Mouse (Mus musculus) heart, embryonic 11.5 days (tissue): ENCODE results near the gene Cryga. TPM values are rescaled to one million over a fixed set of nuclear protein-coding genes. Genes with fewer than 3 reads are reported as not detected.

Experiments
- ATAC-seq: fragments of 200-750 bp; cut with Nextera tagmentation; replicated peaks from 2 replicates; pipeline ENCODE4 v1.8.0; 2017; ENCODE audit warnings: moderate library complexity; ENCODE audit not compliant: insufficient number of reproducible peaks, low FRiP score, low TSS enrichment
- H3K27ac ChIP-seq: fragments of 300-500 bp; sonication (generic); 2 replicates; pipeline ENCODE4 v1.5.1; 2014; ENCODE audit warnings: mild to moderate bottlenecking, low read depth, low read length
- H3K27me3 ChIP-seq: fragments of 300-500 bp; sonication (generic); 2 replicates; pipeline ENCODE4 v1.6.1; 2014; ENCODE audit warnings: mild to moderate bottlenecking, low read length, mixed read lengths; ENCODE audit not compliant: control insufficient read depth, insufficient read depth
- H3K36me3 ChIP-seq: fragments of 300-500 bp; sonication (generic); 2 replicates; pipeline ENCODE4 v1.6.1; 2014; ENCODE audit warnings: mild to moderate bottlenecking, low read length, moderate library complexity, mixed read lengths; ENCODE audit not compliant: control insufficient read depth, insufficient read depth
- H3K4me1 ChIP-seq: fragments of 300-500 bp; sonication (generic); 2 replicates; pipeline ENCODE4 v1.6.1; 2014; ENCODE audit warnings: low read length; ENCODE audit not compliant: control insufficient read depth, insufficient read depth
- H3K4me2 ChIP-seq: fragments of 300-500 bp; sonication (generic); 2 replicates; pipeline ENCODE4 v1.6.1; 2014; ENCODE audit warnings: mild to moderate bottlenecking, moderate library complexity
- H3K4me3 ChIP-seq: fragments of 300-500 bp; sonication (generic); 2 replicates; pipeline ENCODE4 v1.5.1; 2014; ENCODE audit warnings: low read depth, low read length
- H3K9ac ChIP-seq: fragments of 300-500 bp; sonication (generic); 2 replicates; pipeline ENCODE4 v1.6.1; 2014; ENCODE audit warnings: mild to moderate bottlenecking, low read depth, low read length, moderate library complexity
- H3K9me3 ChIP-seq: fragments of 300-500 bp; sonication (generic); replicated peaks from 2 replicates; pipeline ENCODE4 v1.6.1; 2016; ENCODE audit warnings: low read length; ENCODE audit not compliant: control insufficient read depth
- WGBS: fragments of 180-500 bp; shearing (Covaris S2); extraction: QIAGEN DNeasy Blood & Tissue Kit; methylation state at CpG from one replicate; pipeline ENCODE4 v1.1.7; 2014; ENCODE audit not compliant: insufficient replicate concordance; 5-methylcytosine and 5-hydroxymethylcytosine counted together
- polyA plus RNA-seq: library from polyadenylated mRNA; unstranded; fragments of >200 nt; fragmentation: Nextera tagmentation; extraction: Ambion mirVana; gene quantifications from 2 replicates; pipeline ENCODE4 v1.2.1, GENCODE M21; 2014

Gene Cryga
- polyA plus RNA-seq, 1 experiment from 2014 or later = not detected

- ATAC-seq = no peak
- Histone ChIP-seq H3K9ac (no peak overlapping the region), H3K36me3 (no peaks in the 10 kb centered on the region), H3K4me3 (no peak overlapping the region), H3K27me3 (no peaks in the 10 kb centered on the region), H3K9me3 (no peaks in the 10 kb centered on the region), H3K27ac (no peak overlapping the region), H3K4me2 (no peak overlapping the region), H3K4me1 (no peaks in the 10 kb centered on the region)
- 70% methylated on average over 3 of the region's 3 CpGs for WGBS
Measured at GRCm38 (mm10) chr1:65129634-65130180, 26.5 kb upstream of the Cryga start.

DNA sequence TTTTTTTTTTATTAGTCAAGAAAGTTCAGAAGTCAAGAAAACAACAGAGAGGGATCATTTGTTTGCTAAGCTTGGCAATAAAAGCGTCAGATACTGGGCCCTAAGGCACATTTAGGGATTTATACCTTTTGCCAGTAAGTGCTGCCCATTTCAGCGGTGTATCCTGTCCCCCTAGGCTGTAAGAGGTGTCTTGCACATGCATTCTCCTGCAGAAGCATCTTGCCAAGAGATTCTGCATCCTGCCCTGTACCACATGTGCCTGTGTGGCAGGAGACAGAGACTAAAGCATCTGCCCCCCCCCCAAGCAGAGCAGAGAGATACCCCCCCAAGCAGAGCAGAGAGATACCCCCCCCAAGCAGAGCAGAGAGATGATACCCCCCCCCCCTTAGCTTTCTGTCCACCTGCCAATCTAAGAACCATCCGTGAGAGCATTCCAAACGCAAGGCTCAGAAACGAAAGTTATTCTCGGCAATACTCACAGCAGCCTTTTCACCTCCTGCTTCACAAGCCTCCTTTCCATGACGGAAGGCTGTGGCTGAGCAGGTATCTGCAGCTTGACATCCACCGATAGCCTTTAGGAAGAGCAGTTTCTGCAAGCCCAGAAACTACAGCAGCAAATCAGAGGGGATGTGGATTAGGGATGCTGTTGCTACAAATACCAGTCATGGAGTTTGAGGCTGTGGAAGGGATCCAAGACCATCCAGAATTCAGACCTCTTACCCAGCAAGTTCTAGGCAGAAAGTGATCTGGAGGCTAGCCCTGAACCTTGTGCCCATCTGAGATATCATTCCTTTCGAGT is 19.6 kb upstream of the Cryga start, which contains the start of gene D630023F18Rik:
Gene D630023F18Rik, minus strand, starts transcription at position 641 of the 799 bp plus-strand sequence.
- Histone ChIP-seq H3K27ac (no peak within 1 kb of the TSS), H3K27me3 (no peaks in the 10 kb centered on the region), H3K9ac (no peak within 1 kb of the TSS), H3K36me3 (no peaks in the 10 kb centered on the region), H3K4me1 (0 out of 2 replicates have a peak, but pooled peaks cover 2% of the 10 kb centered on the region), H3K4me2 (peak within 1 kb of the TSS; percentile 51), H3K9me3 (no peaks in the 10 kb centered on the region), H3K4me3 (peak within 1 kb of the TSS; percentile 35)
- WGBS = 22% methylated on average over 9 of the region's 9 CpGs
- no peak for ATAC-seq

DNA sequence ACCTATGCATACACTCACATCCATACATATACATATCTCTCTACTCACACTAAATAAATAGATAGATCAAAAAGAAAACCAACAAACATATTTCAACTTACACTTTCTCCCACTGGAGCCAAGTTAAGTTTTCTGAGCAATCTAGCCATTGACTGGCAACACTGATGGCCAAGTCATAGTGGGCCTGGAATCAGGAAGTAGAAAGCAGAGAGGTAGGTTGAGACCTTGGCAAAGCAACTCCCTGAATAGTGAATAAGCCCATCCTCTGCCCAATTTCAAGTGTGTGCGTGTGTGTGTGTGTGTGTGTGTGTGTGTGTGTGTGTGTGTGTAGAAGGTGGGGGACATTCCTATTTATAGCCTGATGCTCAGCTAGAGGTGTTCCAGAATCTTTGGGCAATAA is 16.3 kb upstream of the Cryga start, which contains the start of gene Gm28845:
Gene Gm28845, minus strand, starts transcription at position 121 of the 400 bp plus-strand sequence.
- no peak for ATAC-seq
- Histone ChIP-seq H3K9me3 (no peaks in the 10 kb centered on the region), H3K36me3 (no peaks in the 10 kb centered on the region), H3K4me3 (no peak within 1 kb of the TSS), H3K4me1 (0 out of 2 replicates have a peak, but pooled peaks cover 2% of the 10 kb centered on the region), H3K27ac (no peak within 1 kb of the TSS), H3K4me2 (no peak within 1 kb of the TSS), H3K9ac (no peak within 1 kb of the TSS), H3K27me3 (no peaks in the 10 kb centered on the region)
- WGBS = 87% methylated on average over 1 of the region's 1 CpGs

DNA sequence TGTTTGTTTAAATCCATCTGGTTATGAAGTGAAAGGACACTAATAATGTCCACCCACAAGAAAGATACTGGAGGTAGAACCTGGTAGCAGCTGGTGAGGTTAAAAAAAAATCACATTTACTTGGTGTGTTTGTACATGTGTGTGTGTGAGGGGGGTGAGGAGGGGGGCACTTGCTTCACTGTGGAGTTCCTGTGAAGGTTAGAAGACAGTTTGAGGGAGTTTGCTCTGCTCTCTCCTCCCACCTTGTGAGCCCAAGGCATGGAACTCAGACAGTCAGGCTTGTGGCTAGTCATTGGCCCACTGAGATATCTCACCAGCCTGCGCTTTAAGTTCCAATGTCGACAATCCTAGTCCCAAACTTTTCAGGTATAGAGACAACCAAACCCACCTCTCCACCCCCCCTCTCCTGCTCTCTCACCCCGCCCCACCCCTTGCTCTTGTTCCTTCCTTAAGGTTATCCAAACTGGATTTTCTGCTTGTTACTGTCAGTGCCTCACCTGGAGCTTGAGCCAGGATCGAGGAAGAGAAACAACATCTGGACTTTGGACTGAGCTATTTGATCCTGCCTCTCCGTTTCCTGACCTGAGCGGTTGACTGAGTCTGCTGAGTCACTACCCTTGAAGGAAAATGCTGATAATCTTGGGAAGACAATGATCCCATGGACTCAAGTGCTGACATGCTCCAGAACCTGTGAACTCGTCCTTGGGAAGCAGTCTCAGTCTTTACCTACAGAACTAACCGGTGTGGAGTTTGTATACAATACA is 15.2 kb upstream of the Cryga start:
- H3K9ac ChIP-seq = no peak overlapping the region
- ATAC-seq = no peak
- 61% methylated on average over 8 of the region's 8 CpGs for WGBS
- no peaks in the 10 kb centered on the region for H3K9me3 ChIP-seq
- H3K4me3 ChIP-seq = no peak overlapping the region
- no peak overlapping the region for H3K27ac ChIP-seq
- H3K4me2 ChIP-seq = no peak overlapping the region
- H3K27me3 ChIP-seq = no peaks in the 10 kb centered on the region
- H3K36me3 ChIP-seq = no peaks in the 10 kb centered on the region
- 0 out of 2 replicates have a peak, but pooled peaks cover 2% of the 10 kb centered on the region for H3K4me1 ChIP-seq

DNA sequence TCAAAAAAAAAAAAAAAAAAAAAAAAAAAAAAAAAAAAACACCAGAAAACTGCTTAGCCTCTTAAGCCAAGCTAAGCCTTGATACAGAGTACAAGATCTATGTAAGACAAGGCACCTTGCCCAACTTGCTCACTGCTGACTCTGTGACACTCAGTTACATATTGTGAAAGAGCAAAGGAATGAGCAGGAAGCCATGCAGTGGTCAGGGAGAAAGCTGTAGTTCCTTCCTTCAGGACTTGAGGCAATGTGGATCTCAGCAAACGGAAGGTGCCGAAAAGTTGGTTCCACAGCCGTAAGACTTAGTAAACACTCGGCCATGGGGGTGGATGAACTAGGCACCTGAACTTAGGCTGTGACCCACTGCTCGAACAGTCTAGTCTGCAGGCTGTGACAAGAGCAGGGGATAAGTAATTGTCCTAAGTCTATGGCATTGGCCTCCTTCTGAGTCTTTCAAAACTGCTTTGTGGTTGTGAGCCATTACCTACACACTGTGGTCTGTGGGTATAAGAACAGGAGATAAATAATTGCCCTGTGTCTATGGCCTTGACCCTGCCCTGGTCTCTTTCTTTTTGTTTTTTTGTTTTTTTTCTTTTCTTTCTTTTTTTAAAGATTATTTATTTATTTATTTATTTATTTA is 10.5 kb upstream of the Cryga start:
- WGBS = 88% methylated on average over 5 of the region's 5 CpGs
- no peaks in the 10 kb centered on the region for H3K36me3 ChIP-seq
- H3K27ac ChIP-seq = no peak overlapping the region
- no peak overlapping the region for H3K4me3 ChIP-seq
- H3K27me3 ChIP-seq = no peaks in the 10 kb centered on the region
- no peak overlapping the region for H3K4me2 ChIP-seq
- no peak for ATAC-seq
- H3K9ac ChIP-seq = no peak overlapping the region
- no peaks in the 10 kb centered on the region for H3K4me1 ChIP-seq
- no peaks in the 10 kb centered on the region for H3K9me3 ChIP-seq

DNA sequence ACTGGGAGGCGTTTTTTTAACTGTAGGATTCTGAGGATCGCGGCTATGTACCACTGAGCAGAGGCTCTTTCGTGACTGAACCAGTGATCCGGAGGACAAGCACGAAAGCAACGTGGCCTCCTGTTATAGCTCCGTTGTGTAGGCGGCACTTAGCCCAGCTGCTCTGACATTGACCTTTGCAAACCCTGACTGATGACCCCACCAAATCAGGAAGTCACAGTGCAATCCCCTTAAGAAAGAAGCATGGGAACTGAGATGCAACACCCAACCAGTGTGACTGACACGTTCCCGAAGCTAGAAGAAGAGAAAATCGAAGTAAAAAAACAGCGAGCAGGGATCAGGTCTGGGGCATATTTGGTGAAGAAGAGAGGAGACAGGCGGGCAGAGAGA is 9.6 kb upstream of the Cryga start:
- no peaks in the 10 kb centered on the region for H3K27me3 ChIP-seq
- H3K4me1 ChIP-seq = no peaks in the 10 kb centered on the region
- WGBS = 48% methylated on average over 14 of the region's 14 CpGs
- no peak overlapping the region for H3K27ac ChIP-seq
- 0 out of 2 replicates have a peak overlapping the region, but pooled peaks have one; percentile 22 for H3K9ac ChIP-seq
- H3K4me2 ChIP-seq = peak overlapping the region; percentile 55
- ATAC-seq = no peak
- no peak overlapping the region; the same call in 1 of the 2 replicates for H3K4me3 ChIP-seq
- H3K9me3 ChIP-seq = no peaks in the 10 kb centered on the region
- H3K36me3 ChIP-seq = no peaks in the 10 kb centered on the region

GRCm38 (mm10) chr1:65112031-65112806 is 9.0 kb upstream of the Cryga start:
- Histone ChIP-seq H3K27ac (no peak overlapping the region), H3K4me2 (peak overlapping the region; percentile 55), H3K36me3 (no peaks in the 10 kb centered on the region), H3K9me3 (no peaks in the 10 kb centered on the region), H3K27me3 (no peaks in the 10 kb centered on the region), H3K9ac (no peak overlapping the region), H3K4me1 (no peaks in the 10 kb centered on the region), H3K4me3 (no peak overlapping the region; the same call in 1 of the 2 replicates)
- 15% methylated on average over 8 of the region's 8 CpGs for WGBS
- 0 out of 2 replicates have a peak, but pooled peaks have one; percentile 52 for ATAC-seq
